Mouse (Mus musculus) bone marrow, adult 2 months (tissue): ENCODE data around the gene Ksr2.

Source experiments
- CTCF ChIP-seq: fragments of 200-500 bp; IDR thresholded peaks from 2 replicates; pipeline ENCODE4 v1.5.1; 2011; ENCODE audit warnings: low read length, control low read depth; ENCODE audit not compliant: control insufficient read depth, insufficient read depth
- POLR2A ChIP-seq: fragments of 200-500 bp; IDR thresholded peaks from 2 replicates; pipeline ENCODE4 v1.6.1; 2011; ENCODE audit warnings: low read depth, mild to moderate bottlenecking, control low read depth, low read length, borderline replicate concordance; ENCODE audit not compliant: control insufficient read depth

DNA sequence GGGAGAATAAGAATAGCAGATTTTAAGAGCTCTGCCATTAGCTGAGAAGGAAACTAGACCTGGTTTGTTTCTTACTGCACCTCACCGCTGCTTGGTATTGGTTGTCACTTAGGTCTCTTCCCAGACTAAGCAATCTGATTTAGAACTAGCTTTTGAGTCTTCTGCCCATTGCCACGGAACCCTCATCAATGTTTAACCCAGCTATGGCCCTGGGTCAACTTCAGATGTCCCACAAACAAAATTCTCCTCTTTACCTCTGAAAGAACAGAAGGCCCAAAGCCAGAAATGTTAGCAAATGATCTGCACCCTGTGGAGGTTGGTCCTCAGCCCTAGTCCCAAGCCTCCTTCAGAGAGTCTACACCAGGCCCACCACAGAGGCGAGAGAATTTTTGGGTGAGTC, 167.9 kb downstream of the Ksr2 start:
- no peak for TF ChIP-seq CTCF
- TF ChIP-seq POLR2A, result no peak
